Mouse (Mus musculus): ENCODE measurements around the gene Disp3. TPM values are rescaled to one million over a fixed set of nuclear protein-coding genes. Genes with fewer than 3 reads are reported as not detected.

Disp3 gene
- total RNA-seq, 1 experiment from 2014 or later = not detected

GRCm38 (mm10) chr4:148238919-148239318 lies 48.8 kb downstream of the Disp3 start:
- no peak for ATAC-seq (replicated peaks in 1 of 2; ENCODE audit: insufficient read depth in 1 of 2, low FRiP score in 2 of 2, low TSS enrichment in 1 of 2, low read depth in 1 of 2, poor library complexity in 2 of 2, severe bottlenecking in 2 of 2)

GRCm38 (mm10) chr4:148238218-148238617 lies 49.5 kb downstream of the Disp3 start:
- ATAC-seq (replicated peaks in 1 of 2; ENCODE audit: insufficient read depth in 1 of 2, low FRiP score in 2 of 2, low TSS enrichment in 1 of 2, low read depth in 1 of 2, poor library complexity in 2 of 2, severe bottlenecking in 2 of 2) = no peak

- ATAC-seq (replicated peaks in 1 of 2; ENCODE audit: insufficient read depth in 1 of 2, low FRiP score in 2 of 2, low TSS enrichment in 1 of 2, low read depth in 1 of 2, poor library complexity in 2 of 2, severe bottlenecking in 2 of 2) = no peak
Observed at GRCm38 (mm10) chr4:148236664-148237063, 51.1 kb downstream of the Disp3 start.

GRCm38 (mm10) chr4:148233061-148233460 lies 54.7 kb downstream of the Disp3 start:
- ATAC-seq (replicated peaks in 1 of 2; ENCODE audit: insufficient read depth in 1 of 2, low FRiP score in 2 of 2, low TSS enrichment in 1 of 2, low read depth in 1 of 2, poor library complexity in 2 of 2, severe bottlenecking in 2 of 2) = no peak

GRCm38 (mm10) chr4:148232615-148233014 lies 55.1 kb downstream of the Disp3 start:
- ATAC-seq (replicated peaks in 1 of 2; ENCODE audit: insufficient read depth in 1 of 2, low FRiP score in 2 of 2, low TSS enrichment in 1 of 2, low read depth in 1 of 2, poor library complexity in 2 of 2, severe bottlenecking in 2 of 2) = no peak

GRCm38 (mm10) chr4:148232124-148232523 lies 55.6 kb downstream of the Disp3 start:
- ATAC-seq (replicated peaks in 1 of 2; ENCODE audit: insufficient read depth in 1 of 2, low FRiP score in 2 of 2, low TSS enrichment in 1 of 2, low read depth in 1 of 2, poor library complexity in 2 of 2, severe bottlenecking in 2 of 2) = no peak

- ATAC-seq (replicated peaks in 1 of 2; ENCODE audit: insufficient read depth in 1 of 2, low FRiP score in 2 of 2, low TSS enrichment in 1 of 2, low read depth in 1 of 2, poor library complexity in 2 of 2, severe bottlenecking in 2 of 2) = peak; percentile 87 to 91
Observed at GRCm38 (mm10) chr4:148229646-148230045, 58.1 kb downstream of the Disp3 start.

GRCm38 (mm10) chr4:148222983-148223382 lies 64.8 kb downstream of the Disp3 start:
- ATAC-seq (replicated peaks in 1 of 2; ENCODE audit: insufficient read depth in 1 of 2, low FRiP score in 2 of 2, low TSS enrichment in 1 of 2, low read depth in 1 of 2, poor library complexity in 2 of 2, severe bottlenecking in 2 of 2) = no peak

GRCm38 (mm10) chr4:148220656-148221055 lies 67.1 kb downstream of the Disp3 start:
- no peak for ATAC-seq (replicated peaks in 1 of 2; ENCODE audit: insufficient read depth in 1 of 2, low FRiP score in 2 of 2, low TSS enrichment in 1 of 2, low read depth in 1 of 2, poor library complexity in 2 of 2, severe bottlenecking in 2 of 2)

- no peak for ATAC-seq (replicated peaks in 1 of 2; ENCODE audit: insufficient read depth in 1 of 2, low FRiP score in 2 of 2, low TSS enrichment in 1 of 2, low read depth in 1 of 2, poor library complexity in 2 of 2, severe bottlenecking in 2 of 2)
Observed at GRCm38 (mm10) chr4:148218238-148218637, 69.5 kb downstream of the Disp3 start.

- ATAC-seq (replicated peaks in 1 of 2; ENCODE audit: insufficient read depth in 1 of 2, low FRiP score in 2 of 2, low TSS enrichment in 1 of 2, low read depth in 1 of 2, poor library complexity in 2 of 2, severe bottlenecking in 2 of 2) = no peak
Observed at GRCm38 (mm10) chr4:148215264-148215900, 72.4 kb downstream of the Disp3 start.

GRCm38 (mm10) chr4:148214460-148215136 lies 73.2 kb downstream of the Disp3 start:
- ATAC-seq (replicated peaks in 1 of 2; ENCODE audit: insufficient read depth in 1 of 2, low FRiP score in 2 of 2, low TSS enrichment in 1 of 2, low read depth in 1 of 2, poor library complexity in 2 of 2, severe bottlenecking in 2 of 2) = no peak

- ATAC-seq (replicated peaks in 1 of 2; ENCODE audit: insufficient read depth in 1 of 2, low FRiP score in 2 of 2, low TSS enrichment in 1 of 2, low read depth in 1 of 2, poor library complexity in 2 of 2, severe bottlenecking in 2 of 2) = no peak
Observed at GRCm38 (mm10) chr4:148204873-148205232, 82.9 kb downstream of the Disp3 start.

GRCm38 (mm10) chr4:148204061-148204872 lies 83.5 kb downstream of the Disp3 start:
- ATAC-seq (replicated peaks in 1 of 2; ENCODE audit: insufficient read depth in 1 of 2, low FRiP score in 2 of 2, low TSS enrichment in 1 of 2, low read depth in 1 of 2, poor library complexity in 2 of 2, severe bottlenecking in 2 of 2) = no peak; a peak in 1 of 4 replicates

GRCm38 (mm10) chr4:148203557-148203956 lies 84.2 kb downstream of the Disp3 start:
- no peak for ATAC-seq (replicated peaks in 1 of 2; ENCODE audit: insufficient read depth in 1 of 2, low FRiP score in 2 of 2, low TSS enrichment in 1 of 2, low read depth in 1 of 2, poor library complexity in 2 of 2, severe bottlenecking in 2 of 2)

GRCm38 (mm10) chr4:148198721-148199120 lies 89.0 kb downstream of the Disp3 start:
- no peak for ATAC-seq (replicated peaks in 1 of 2; ENCODE audit: insufficient read depth in 1 of 2, low FRiP score in 2 of 2, low TSS enrichment in 1 of 2, low read depth in 1 of 2, poor library complexity in 2 of 2, severe bottlenecking in 2 of 2)

GRCm38 (mm10) chr4:148194400-148194799 lies 93.4 kb downstream of the Disp3 start:
- ATAC-seq (replicated peaks in 1 of 2; ENCODE audit: insufficient read depth in 1 of 2, low FRiP score in 2 of 2, low TSS enrichment in 1 of 2, low read depth in 1 of 2, poor library complexity in 2 of 2, severe bottlenecking in 2 of 2) = no peak

GRCm38 (mm10) chr4:148192707-148193245 lies 95.0 kb downstream of the Disp3 start:
- ATAC-seq (replicated peaks in 1 of 2; ENCODE audit: insufficient read depth in 1 of 2, low FRiP score in 2 of 2, low TSS enrichment in 1 of 2, low read depth in 1 of 2, poor library complexity in 2 of 2, severe bottlenecking in 2 of 2) = no peak
